Mouse (Mus musculus) spleen, postnatal 4 days (tissue): ENCODE data around the gene Nat8f1.
A peak's percentile ranks its signal among the peaks of the same experiment; 100 is the strongest.
"Not testable (repeated sequence)": the region's sequence is repeated elsewhere in the genome, so short reads cannot be mapped to it uniquely, and the experiment has no call there.

Experiments
- DNase-seq, 2 experiments: peaks; one replicate each; pipeline ENCODE4 v3.0.0; 2022; ENCODE audit warnings: low spot score in 2 of 2

Gene Nat8f1

DNA sequence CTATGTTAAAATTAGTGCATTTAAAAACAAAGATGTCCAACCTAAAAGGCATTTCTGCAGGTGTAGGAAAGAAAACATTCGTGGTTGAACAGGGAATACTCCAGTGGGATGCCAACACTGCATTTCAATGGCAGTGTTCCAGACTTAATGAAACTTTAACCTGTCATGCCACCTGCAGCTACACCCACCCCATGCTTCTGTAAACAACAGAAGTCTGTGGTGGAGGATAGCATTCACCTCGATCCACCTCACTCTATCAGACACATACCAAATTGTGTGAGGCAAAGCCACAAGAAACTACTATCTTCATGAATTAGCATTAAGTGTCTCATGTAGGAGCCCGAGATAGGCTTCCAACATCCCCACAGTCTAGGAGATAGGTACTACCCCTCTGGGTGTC, 7.1 kb downstream of the Nat8f1 start:
- DNase-seq = no peak

DNA sequence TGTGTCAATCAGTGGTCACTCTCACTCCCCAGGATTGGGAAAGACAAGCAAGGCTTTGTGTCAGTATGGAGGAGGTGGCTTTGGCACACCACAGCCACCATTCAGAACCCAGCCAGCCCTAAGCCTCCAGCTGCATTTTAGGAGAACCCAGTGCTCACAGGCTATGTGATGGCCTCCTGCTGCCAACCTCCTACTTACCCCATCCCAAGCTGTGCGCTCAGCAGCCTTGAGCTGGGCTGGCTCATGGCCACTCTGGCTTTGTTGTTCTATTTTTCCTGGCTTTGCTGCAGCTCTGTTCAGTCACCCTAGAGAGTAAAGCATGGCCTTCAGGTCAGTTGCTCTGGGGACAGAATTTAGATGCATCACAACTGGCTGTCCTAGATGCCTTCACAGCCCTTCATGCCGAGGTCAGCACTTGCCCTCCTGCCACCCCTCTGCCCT, 8.6 kb downstream of the Nat8f1 start:
- not testable (repeated sequence) for DNase-seq

DNA sequence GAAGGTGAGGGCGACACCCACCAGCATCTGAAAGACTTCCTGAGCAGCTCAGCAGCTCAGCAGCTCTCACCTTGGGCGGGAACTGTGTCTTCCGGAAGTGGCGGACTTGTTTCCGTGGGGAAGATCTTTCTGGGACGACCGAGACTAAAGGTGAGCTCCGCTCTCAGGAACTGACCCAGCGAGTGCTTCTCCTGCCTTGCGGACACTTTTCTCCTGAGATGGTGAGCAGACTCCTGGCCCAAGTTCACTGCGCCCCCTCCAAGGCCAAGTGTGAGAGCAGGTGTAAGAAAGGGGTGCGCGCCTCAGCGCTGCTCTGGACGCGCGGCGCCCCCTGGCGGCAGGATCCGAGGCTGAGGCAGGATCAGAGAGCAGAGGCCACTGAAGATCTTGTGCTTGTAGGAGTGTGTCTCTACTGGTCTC, 10.8 kb downstream of the Nat8f1 start, which contains the start of gene Nat8f4:
TSS of gene Nat8f4 (minus strand) at position 243 of the 420 bp plus-strand sequence.
- DNase-seq = peak; percentile 74 to 90

DNA sequence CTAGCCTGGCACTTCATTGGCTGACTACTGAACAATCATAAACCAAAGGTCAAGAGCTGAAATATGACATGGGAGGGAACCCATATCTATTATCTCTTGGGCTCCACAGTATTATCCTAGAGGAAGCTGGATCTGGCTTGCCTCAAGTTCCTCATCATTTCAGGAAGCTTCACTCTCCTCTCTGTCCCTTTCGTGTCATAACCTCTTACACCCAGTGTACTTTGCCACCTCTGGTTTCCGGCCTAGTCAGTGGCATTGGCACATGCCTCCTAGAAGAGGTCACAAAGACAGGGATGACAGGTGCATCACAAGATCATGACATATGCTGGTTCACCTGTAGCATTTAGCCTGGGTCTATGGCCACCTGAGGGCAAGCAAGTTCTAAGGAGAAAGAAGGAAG, 13.2 kb downstream of the Nat8f1 start:
- no peak for DNase-seq

DNA sequence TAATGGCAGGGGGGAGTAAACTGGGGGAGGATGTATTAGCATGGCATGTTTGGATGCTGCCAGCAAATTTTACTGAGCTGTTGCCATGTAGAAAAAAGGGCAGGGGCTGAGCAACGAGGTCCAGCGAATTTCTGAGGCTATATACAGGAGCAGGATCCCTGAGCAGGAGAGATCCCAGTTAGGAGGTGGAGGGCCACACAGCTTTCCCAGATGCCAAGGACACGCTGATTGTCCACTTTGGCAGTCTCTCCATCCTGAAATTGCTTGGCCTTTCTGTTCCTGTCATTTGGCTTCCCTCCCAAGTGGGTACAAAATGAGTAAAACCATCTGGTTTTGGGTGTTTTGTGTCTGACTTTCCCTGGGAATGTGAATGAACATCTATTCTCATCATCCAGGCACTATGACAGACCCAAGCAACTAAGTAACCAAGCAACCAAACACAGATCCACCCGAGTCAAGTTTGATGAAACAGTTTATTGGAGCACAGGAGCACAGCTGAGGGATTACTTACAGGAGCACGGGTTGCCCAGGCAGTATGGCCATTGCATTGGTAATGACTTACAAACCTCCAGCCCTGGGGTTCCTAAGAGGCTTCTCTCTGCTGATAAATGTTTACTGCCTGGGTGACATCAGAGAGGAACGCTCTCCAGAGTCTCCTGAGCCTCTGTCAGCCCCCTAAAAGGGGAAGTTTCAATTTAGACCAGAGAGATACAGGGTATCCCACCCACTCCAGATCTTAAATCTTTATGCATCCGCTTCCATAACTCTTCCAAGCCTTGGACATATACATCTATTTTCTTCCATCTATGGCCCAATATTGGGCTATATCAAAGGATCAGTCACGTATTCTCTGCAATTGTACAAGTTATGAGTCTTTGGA, 16.7 kb downstream of the Nat8f1 start:
- DNase-seq = not testable (repeated sequence)

DNA sequence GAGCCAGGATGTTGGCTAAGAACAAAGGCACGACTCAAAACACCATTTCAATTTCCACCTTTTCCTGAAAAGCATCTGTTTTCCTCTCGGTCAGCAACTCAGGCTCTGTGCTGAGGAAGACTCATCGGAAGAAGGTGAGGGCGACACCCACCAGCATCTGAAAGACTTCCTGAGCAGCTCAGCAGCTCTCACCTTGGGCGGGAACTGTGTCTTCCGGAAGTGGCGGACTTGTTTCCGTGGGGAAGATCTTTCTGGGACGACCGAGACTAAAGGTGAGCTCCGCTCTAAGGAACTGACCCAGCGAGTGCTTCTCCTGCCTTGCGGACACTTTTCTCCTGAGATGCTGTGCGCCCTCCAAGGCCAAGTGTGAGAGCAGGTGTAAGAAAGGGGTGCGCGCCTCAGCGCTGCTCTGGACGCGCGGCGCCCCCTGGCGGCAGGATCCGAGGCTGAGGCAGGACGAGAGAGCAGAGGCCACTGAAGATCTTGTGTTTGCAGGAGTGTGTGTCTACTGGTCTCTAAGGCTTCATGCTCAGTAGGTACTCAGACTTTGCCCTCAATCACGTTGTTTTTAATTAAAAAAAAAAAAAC, 20.3 kb downstream of the Nat8f1 start:
- DNase-seq = not testable (repeated sequence)

DNA sequence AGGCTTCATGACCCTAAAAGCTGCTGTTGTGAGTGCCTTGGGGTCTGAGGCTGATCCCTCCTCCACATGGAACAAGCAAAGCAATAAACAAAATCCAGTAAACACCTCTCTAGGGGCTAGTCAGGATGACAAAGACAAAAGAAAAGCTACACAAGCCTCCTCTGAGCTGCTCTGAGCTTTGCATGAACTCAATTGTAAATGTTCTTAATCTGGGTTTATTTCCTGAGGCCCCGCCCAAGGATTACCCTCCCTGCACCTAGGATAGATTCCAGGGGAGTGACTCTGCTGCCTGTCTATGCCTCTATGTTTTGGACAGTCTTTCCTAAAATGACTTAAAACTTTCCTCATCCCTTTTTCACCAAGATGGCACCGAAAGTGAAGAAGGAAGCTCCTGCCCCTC, 26.5 kb downstream of the Nat8f1 start:
- DNase-seq = no peak

DNA sequence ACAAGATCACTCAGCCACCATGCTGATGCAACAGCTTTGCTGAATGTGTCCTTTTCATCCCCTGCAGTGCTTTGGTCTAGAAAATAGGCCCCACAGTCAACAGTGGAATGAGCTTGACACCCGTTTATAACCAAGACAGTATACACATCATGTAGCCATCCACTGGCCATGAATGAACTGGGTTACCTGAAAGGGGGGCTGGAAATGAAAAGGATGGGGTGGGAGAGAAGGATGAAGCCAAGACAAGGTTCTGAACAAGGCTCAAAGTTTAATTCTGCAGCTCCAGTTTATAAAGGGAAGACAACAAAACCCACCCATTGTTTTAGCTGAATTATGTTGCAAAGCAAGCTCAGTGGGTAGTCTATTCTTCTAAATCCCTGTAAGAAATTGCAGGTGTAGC, 31.2 kb downstream of the Nat8f1 start:
- DNase-seq = no peak

DNA sequence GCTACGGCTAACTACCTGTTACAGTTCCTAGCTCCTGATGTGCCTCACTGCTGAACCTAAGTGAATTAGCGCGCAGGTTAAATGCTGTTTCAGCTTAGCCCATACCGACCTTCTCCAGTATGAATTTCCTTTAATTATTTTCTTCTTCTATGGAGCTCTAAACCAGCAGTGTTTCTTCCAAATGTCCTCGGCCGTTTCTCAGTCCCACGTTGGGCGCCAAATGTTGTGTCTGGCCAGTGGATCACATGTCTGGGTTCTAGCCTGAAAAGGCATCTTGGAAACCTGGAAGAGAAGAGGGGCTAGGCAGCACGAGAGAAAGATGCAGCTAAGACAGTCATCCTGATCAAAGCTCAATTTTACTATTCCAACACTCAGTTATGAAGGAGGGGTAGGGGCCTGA, 32.2 kb downstream of the Nat8f1 start:
- DNase-seq = not testable (repeated sequence)

DNA sequence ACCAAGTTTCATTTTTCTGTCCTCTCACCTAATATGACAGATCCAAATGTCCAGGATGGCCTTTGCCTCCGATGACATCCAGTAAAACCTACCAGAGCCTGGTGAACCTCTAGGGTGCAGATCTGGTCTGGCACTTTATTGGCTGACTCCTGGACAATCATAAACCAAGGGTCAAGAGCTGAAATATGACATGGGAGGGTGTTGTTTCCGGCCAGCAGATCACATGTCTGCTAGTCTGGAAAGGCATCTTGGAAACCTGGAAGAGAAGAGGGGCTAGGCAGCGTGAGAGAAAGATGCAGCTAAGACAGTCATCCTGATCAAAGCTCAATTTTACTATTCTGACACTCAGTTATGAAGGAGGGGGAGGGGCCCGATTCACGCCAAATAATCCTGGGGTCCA, 46.5 kb downstream of the Nat8f1 start, which contains the start of gene Nat8f2:
TSS of gene Nat8f2 (minus strand) at position 153 of the 400 bp plus-strand sequence.
- DNase-seq = not testable (repeated sequence)

DNA sequence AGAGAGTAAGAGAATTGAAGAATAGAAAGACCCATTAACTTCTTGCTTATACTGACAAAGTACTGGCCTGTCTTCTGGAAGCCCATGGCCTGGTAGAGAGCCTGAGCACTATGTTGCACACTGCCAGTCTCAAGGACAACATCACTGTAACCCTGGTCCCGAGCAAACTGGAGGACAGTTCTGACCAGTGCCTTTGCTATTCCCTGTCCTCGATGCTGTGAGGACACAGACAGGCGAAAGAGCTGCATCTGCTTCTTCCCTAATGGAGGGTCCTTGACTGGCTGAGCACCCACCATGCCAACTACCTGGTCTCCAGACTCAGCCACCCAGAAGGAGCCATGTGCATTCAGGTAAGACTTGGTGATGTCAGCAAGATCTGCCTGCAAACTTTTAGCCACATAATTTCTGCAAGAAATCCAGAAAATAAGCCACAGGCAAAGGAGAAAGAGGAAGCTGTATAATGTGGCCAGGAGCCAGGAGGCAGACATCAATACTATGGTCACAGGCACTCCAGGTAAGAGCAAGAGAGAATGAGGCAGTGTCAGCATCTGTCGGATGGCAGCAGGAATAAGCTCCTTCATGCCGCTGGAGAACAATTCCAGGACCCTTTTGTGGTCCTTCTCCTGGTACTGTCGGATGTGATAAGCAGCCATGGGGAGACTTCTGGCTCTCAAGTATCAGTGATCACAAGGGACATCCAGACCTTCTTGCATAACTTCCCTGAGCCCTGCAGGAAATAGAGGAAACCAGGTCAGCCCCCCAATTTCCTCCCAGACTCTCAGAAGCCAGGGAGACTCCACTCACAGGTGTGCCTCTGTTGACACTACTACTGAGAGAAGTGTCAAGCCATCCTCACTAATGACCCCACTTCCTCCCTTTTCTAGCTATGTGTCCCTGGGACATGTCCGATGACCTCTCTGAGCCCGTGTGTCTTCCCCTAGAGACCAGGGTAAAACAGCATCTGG, 47.5 kb downstream of the Nat8f1 start:
- DNase-seq = no peak

DNA sequence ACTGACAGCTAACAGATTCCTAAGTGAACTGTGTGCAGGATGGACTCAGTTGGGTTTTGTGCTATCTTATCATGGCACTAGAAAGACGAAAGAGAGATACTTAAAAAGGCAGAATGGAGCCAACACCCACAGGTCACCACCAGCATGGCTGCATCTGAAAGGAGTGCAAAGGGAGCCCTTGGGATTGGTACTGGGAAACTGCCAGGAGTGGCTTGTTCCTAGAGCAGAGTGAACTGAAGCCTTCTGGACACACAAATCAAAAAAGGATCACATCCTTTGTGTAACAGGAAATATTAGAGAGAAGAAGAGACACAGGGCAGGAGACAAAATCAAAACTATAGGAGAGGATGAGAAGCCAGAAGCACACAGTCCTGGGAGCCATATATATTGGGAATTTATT, 48.5 kb downstream of the Nat8f1 start:
- not testable (repeated sequence) for DNase-seq

DNA sequence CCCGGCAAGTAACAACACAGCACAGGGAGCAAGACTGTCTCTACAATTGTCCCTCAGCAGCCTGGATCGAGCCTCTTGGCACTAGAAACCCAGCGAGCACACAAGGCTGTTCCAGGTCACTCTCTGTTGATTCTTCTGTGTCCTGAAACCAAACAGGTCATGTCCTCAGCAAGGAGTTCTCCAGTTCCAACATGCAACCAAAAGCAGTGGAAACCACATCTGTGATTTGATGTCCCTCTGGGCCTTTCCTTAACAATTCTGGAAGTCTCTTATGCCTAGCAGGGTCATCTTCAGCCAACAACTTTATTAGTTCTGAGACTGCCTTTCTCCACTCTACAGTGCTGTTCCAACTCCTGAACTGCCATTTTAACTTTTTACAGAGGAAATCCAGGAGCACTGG, 49.3 kb downstream of the Nat8f1 start:
- DNase-seq = not testable (repeated sequence)

DNA sequence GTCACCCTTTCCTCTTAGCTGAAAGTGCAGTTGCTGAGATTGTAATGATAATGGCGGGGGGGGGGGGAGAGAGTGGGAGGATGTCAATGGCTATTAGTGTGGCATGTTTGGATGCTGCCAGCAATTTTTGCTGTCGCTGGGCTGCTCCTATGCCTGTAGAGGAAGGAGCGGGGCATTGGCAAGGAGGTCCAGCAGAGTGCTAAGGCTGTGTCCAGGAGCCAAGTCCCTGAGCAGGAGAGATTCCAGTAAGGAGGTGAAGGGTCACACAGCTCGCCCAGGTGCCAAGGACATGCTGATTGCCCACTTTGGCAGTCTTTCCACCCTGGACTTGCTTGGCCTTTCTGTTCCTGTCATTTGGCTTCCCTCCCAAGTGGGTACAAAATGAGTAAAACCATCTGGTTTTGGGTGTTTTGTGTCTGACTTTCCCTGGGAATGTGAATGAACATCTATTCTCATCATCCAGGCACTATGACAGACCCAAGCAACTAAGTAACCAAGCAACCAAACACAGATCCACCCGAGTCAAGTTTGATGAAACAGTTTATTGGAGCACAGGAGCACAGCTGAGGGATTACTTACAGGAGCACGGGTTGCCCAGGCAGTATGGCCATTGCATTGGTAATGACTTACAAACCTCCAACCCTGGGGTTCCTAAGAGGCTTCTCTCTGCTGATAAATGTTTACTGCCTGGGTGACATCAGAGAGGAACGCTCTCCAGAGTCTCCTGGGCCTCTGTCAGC, 50.4 kb downstream of the Nat8f1 start:
- DNase-seq = not testable (repeated sequence)

DNA sequence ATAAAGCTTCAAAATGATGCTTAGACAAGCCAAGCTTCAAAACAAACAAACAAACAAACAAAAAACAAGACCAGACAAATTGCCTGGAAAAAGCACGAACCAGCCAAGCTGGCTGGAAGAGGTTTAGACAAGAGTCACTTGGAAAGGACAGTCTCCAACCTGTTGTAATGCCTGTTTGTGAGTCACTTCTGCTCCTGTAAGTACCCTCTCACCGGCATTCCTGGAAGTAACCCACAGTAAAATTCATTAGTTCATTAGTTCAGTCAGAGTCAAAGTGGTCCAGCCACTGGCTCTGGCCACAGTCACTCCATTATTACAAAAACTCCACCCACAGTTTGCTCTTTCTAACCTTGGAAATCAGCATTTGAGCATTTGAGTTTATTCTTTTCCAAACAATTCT, 51.6 kb downstream of the Nat8f1 start:
- DNase-seq = no peak

DNA sequence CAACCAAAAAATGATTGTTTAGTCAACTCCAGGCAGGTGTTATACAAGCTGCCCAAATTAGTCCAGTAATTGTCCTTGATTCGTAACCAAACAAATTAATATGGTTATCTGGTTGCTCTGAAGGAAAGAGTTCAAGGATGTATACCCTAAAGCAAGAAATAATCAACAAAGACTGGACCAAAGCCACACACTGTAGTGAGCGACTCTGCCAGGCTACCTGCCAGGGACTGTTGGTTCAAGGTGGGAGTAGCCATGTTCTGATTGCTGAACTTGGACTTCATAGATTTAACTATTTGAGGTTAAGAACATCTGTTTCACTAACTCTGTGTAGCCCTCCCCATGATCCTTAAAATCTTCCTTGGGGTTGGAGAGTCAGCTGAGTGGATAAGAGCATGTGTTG, 52.4 kb downstream of the Nat8f1 start:
- no peak for DNase-seq

DNA sequence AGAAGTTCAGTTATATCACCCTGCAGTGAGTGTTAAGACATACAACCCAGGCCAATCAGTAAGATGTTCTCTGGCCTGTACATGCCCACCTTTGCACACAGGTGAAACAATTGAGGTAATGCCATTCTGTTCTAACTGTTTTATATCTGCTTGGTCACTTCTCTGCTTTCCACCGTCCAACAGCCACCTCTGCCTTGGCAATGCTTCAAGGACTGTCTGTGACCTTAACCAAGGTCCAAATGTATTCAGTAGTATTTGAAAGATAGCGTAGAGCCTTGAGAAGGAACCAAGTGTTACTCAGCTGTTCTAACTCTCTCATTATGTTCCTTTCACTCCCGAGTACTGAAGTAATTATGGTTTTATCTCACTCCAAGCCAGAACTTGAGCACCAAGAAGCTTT, 52.9 kb downstream of the Nat8f1 start:
- DNase-seq = no peak

DNA sequence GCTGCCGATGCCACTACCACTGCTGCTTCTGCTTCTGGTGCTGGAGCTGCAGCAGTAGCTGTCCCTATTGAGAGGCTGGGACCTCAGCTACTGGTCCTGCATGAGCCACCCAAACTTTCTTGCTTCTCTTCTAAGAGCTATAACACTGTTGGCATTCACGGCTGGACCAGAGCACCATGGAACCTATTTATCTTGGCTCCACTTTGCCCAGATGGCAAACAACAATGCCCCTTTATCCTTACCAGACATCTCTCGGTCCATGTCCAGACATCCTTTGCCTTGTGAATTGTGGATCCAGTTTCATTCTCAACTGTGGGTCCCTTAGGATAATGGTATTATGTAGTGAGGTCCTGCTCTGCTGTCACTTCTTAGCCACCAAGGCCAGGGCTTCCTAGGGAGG, 54.2 kb downstream of the Nat8f1 start:
- DNase-seq = no peak
